Mouse (Mus musculus) midbrain, postnatal 0 days (tissue): ENCODE measurements at regions not wholly inside any gene's neighbourhood (a gene's known extent, or its start where the extent isn't known, plus 50 kb on each side); places are given as distances from the start of the nearest gene placed in this dataset.

Experiments used
- ATAC-seq: fragments of 200-750 bp; cut with Nextera tagmentation; 2 replicates; pipeline ENCODE4 v1.8.0; 2017; ENCODE audit warnings: moderate number of reproducible peaks, mild to moderate bottlenecking, moderate TSS enrichment, moderate library complexity; ENCODE audit not compliant: low FRiP score
- DNase-seq: peaks from one replicate; pipeline ENCODE4 v3.0.0-alpha.2; 2015; ENCODE audit warnings: low spot score
- H3K27ac ChIP-seq: fragments of 300-500 bp; sonication (generic); 2 replicates; pipeline ENCODE4 v1.5.1; 2014; ENCODE audit warnings: low read depth, mild to moderate bottlenecking, low read length, mixed read lengths
- H3K27me3 ChIP-seq: fragments of 300-500 bp; sonication (generic); 2 replicates; pipeline ENCODE4 v1.6.1; 2014; ENCODE audit warnings: low read length, control low read depth, mixed read lengths; ENCODE audit not compliant: insufficient read depth
- H3K36me3 ChIP-seq: fragments of 300-500 bp; sonication (generic); 2 replicates; pipeline ENCODE4 v1.6.1; 2014; ENCODE audit warnings: low read length, control low read depth, mixed read lengths; ENCODE audit not compliant: insufficient read depth
- H3K4me1 ChIP-seq: fragments of 300-500 bp; sonication (generic); 2 replicates; pipeline ENCODE4 v1.6.1; 2014; ENCODE audit warnings: mild to moderate bottlenecking, control low read depth, antibody characterized with exemption, low read length, mixed read lengths; ENCODE audit not compliant: insufficient read depth
- H3K4me2 ChIP-seq: fragments of 300-500 bp; sonication (generic); 2 replicates; pipeline ENCODE4 v1.6.1; 2014; ENCODE audit warnings: low read depth, mild to moderate bottlenecking, low read length, mixed read lengths; ENCODE audit not compliant: poor library complexity, severe bottlenecking
- H3K4me3 ChIP-seq: fragments of 300-500 bp; sonication (generic); 2 replicates; pipeline ENCODE4 v1.5.1; 2014; ENCODE audit warnings: low read depth, mild to moderate bottlenecking, low read length, moderate library complexity
- H3K9ac ChIP-seq: fragments of 300-500 bp; sonication (generic); replicated peaks from 2 replicates; pipeline ENCODE4 v1.6.1; 2014; ENCODE audit warnings: mild to moderate bottlenecking, low read length, moderate library complexity, mixed read lengths; ENCODE audit not compliant: poor library complexity, severe bottlenecking
- H3K9me3 ChIP-seq: fragments of 300-500 bp; sonication (generic); 2 replicates; pipeline ENCODE4 v1.6.1; 2016; ENCODE audit warnings: low read length, control low read depth
- CTCF ChIP-seq: IDR thresholded peaks from 2 replicates; pipeline ENCODE4 v1.5.1; 2016; ENCODE audit warnings: antibody characterized with exemption, mild to moderate bottlenecking
- WGBS: fragments of 180-500 bp; shearing (Covaris S2); extraction: QIAGEN DNeasy Blood & Tissue Kit; methylation state at CpG from one replicate; pipeline ENCODE4 v1.1.7; 2014; 5-methylcytosine and 5-hydroxymethylcytosine counted together

GRCm38 (mm10) chr9:102410666-102411065 is 56.2 kb upstream of the Ephb1 start:
- Histone ChIP-seq H3K27me3 (no peaks in the 10 kb centered on the region), H3K36me3 (no peaks in the 10 kb centered on the region), H3K27ac (no peak overlapping the region), H3K4me2 (no peak overlapping the region), H3K9me3 (no peaks in the 10 kb centered on the region), H3K4me3 (no peak overlapping the region), H3K4me1 (no peaks in the 10 kb centered on the region), H3K9ac (no peak overlapping the region)
- TF ChIP-seq CTCF = no peak
- DNase-seq (no peak), ATAC-seq (no peak)
- WGBS = 92% methylated on average over 10 of the region's 10 CpGs

GRCm38 (mm10) chr9:102406017-102406416 is 51.5 kb upstream of the Ephb1 start:
- Histone ChIP-seq H3K4me2 (no peak overlapping the region), H3K4me1 (no peaks in the 10 kb centered on the region), H3K36me3 (no peaks in the 10 kb centered on the region), H3K4me3 (no peak overlapping the region), H3K9me3 (no peaks in the 10 kb centered on the region), H3K9ac (no peak overlapping the region), H3K27me3 (no peaks in the 10 kb centered on the region), H3K27ac (no peak overlapping the region)
- ATAC-seq (no peak), DNase-seq (no peak)
- TF ChIP-seq CTCF = no peak
- WGBS = 49% methylated on average over 8 of the region's 8 CpGs
